Mouse (Mus musculus) erythroblast, embryonic 14.5 days (primary cell): ENCODE data around the gene Ndufb3.

Source experiments
- GATA1 ChIP-seq: IDR thresholded peaks from 2 replicates; pipeline ENCODE4 v1.6.1; 2012; ENCODE audit warnings: low read length, inconsistent platforms, mixed read lengths
- TAL1 ChIP-seq: IDR thresholded peaks from 3 replicates; pipeline ENCODE4 v1.6.1; 2012; ENCODE audit warnings: low read length, inconsistent platforms, mixed read lengths

- TF ChIP-seq GATA1 (no peak), TAL1 (no peak)
Observed at GRCm38 (mm10) chr1:58564981-58565380, 21.2 kb upstream of the Ndufb3 start.
